Mouse (Mus musculus): ENCODE measurements around the gene Zfp993.
"Not testable (repeated sequence)": the region's sequence is repeated elsewhere in the genome, so short reads cannot be mapped to it uniquely, and the experiment has no call there.

The Zfp993 gene

GRCm38 (mm10) chr4:146610774-146611400, at the start of gene Zfp993:
Zfp993 (plus strand) TSS chr4:146610961.
- DNase-seq (ENCODE audit: low read depth) = not testable (repeated sequence)

- DNase-seq (ENCODE audit: low read depth) = not testable (repeated sequence)
Observed at GRCm38 (mm10) chr4:146579905-146580873, 30.6 kb upstream of the Zfp993 start.

GRCm38 (mm10) chr4:146603578-146604399, 7.0 kb upstream of the Zfp993 start:
- not testable (repeated sequence) for DNase-seq (ENCODE audit: low read depth)

GRCm38 (mm10) chr4:146644367-146644766, 33.6 kb downstream of the Zfp993 start:
- not testable (repeated sequence) for DNase-seq (ENCODE audit: low read depth)

- not testable (repeated sequence) for DNase-seq (ENCODE audit: low read depth)
Observed at GRCm38 (mm10) chr4:146649641-146650040, 38.9 kb downstream of the Zfp993 start.

- DNase-seq (ENCODE audit: low read depth) = not testable (repeated sequence)
Observed at GRCm38 (mm10) chr4:146650115-146650514, 39.4 kb downstream of the Zfp993 start.

- not testable (repeated sequence) for DNase-seq (ENCODE audit: low read depth)
Observed at GRCm38 (mm10) chr4:146650639-146651038, 39.9 kb downstream of the Zfp993 start.
